Mouse (Mus musculus) MEL (cell line): ENCODE data around the gene Tmc6. TPM values are rescaled to one million over a fixed set of nuclear protein-coding genes. Genes with fewer than 3 reads are reported as not detected.

Experiments
- DNase-seq: peaks from one replicate; pipeline ENCODE4 v3.0.0; 2011; ENCODE audit warnings: low read depth, low spot score
- H3K27ac ChIP-seq: 2 replicates; pipeline ENCODE4 v1.5.1; 2012; ENCODE audit warnings: low read depth, mild to moderate bottlenecking, control low read depth, low read length, moderate library complexity; ENCODE audit not compliant: control insufficient read depth
- H3K27me3 ChIP-seq, 2 experiments: fragments of 150-350 bp in 1 of 2; sonication (generic) in 1 of 2; 2 replicates each; pipeline ENCODE4 v1.6.1; 2012; ENCODE audit warnings: low read length in 2 of 2, mild to moderate bottlenecking in 2 of 2, improper control_type of control experiment in 1 of 2, moderate library complexity in 1 of 2; ENCODE audit not compliant: insufficient read depth in 2 of 2, control insufficient read depth in 1 of 2
- H3K36me3 ChIP-seq, 2 experiments: 2 replicates each; pipeline ENCODE4 v1.6.1; 2012 to 2014; ENCODE audit warnings: low read length in 2 of 2, improper control_type of control experiment in 1 of 2, inconsistent platforms in 1 of 2, mild to moderate bottlenecking in 1 of 2; ENCODE audit not compliant: insufficient read depth in 2 of 2, control insufficient read depth in 1 of 2
- H3K4me1 ChIP-seq, 2 experiments: fragments of 150-350 bp in 1 of 2; sonication (generic) in 1 of 2; 2 replicates each; pipeline ENCODE4 v1.6.1; 2012; ENCODE audit warnings: low read length in 2 of 2, improper control_type of control experiment in 1 of 2, mild to moderate bottlenecking in 1 of 2; ENCODE audit not compliant: insufficient read depth in 2 of 2, control insufficient read depth in 1 of 2
- H3K4me3 ChIP-seq, 2 experiments: fragments of 150-350 bp in 1 of 2; sonication (generic) in 1 of 2; 2 replicates each; pipeline ENCODE4 v1.5.1; 2012; ENCODE audit warnings: low read depth in 2 of 2, low read length in 2 of 2, mild to moderate bottlenecking in 2 of 2, moderate library complexity in 2 of 2, control low read depth in 1 of 2, improper control_type of control experiment in 1 of 2; ENCODE audit not compliant: control insufficient read depth in 1 of 2, insufficient read depth in 1 of 2
- H3K79me2 ChIP-seq: 2 replicates; pipeline ENCODE4 v1.6.1; 2012; ENCODE audit warnings: mild to moderate bottlenecking, low read length, moderate library complexity; ENCODE audit not compliant: control insufficient read depth, poor library complexity, insufficient read depth
- H3K9ac ChIP-seq: 2 replicates; pipeline ENCODE4 v1.6.1; 2012; ENCODE audit warnings: low read depth, mild to moderate bottlenecking, control low read depth, low read length, moderate library complexity; ENCODE audit not compliant: control insufficient read depth, poor library complexity, severe bottlenecking
- H3K9me3 ChIP-seq: fragments of 150-350 bp; sonication (generic); replicated peaks from 2 replicates; pipeline ENCODE4 v1.6.1; 2012; ENCODE audit warnings: mild to moderate bottlenecking, low read length, improper control_type of control experiment, moderate library complexity; ENCODE audit not compliant: insufficient read depth
- BHLHE40 ChIP-seq: IDR thresholded peaks from 2 replicates; pipeline ENCODE4 v1.6.1; 2012; ENCODE audit warnings: low read depth, mild to moderate bottlenecking, inconsistent platforms, low read length, improper control_type of control experiment, borderline replicate concordance
- CHD1 ChIP-seq: IDR thresholded peaks from 2 replicates; pipeline ENCODE4 v1.6.1; 2012; ENCODE audit warnings: low read depth, mild to moderate bottlenecking, inconsistent platforms, low read length, improper control_type of control experiment
- CTCF ChIP-seq, 3 experiments: IDR thresholded peaks in 2 of 3; conservative IDR thresholded peaks in 1 of 3; 2 replicates each; pipeline ENCODE4 v1.5.1; 2011 to 2012; ENCODE audit warnings: low read length in 3 of 3, low read depth in 2 of 3, mild to moderate bottlenecking in 2 of 3, improper control_type of control experiment in 1 of 3, inconsistent platforms in 1 of 3, mixed read lengths in 1 of 3, moderate library complexity in 1 of 3; ENCODE audit not compliant: control insufficient read depth in 1 of 3, insufficient read depth in 1 of 3, poor library complexity in 1 of 3, severe bottlenecking in 1 of 3
- GATA1 ChIP-seq: IDR thresholded peaks from 2 replicates; pipeline ENCODE4 v1.6.1; 2011; ENCODE audit warnings: low read depth, low read length, improper control_type of control experiment
- JUND ChIP-seq: IDR thresholded peaks from 2 replicates; pipeline ENCODE4 v1.6.1; 2011; ENCODE audit warnings: low read depth, mild to moderate bottlenecking, improper control_type of control experiment, low read length
- KAT2A ChIP-seq: conservative IDR thresholded peaks from 2 replicates; pipeline ENCODE4 v1.6.1; 2012; ENCODE audit warnings: low read depth, low read length, improper control_type of control experiment, inconsistent platforms
- MAFK ChIP-seq: IDR thresholded peaks from 2 replicates; pipeline ENCODE4 v1.6.1; 2011; ENCODE audit warnings: low read depth, mild to moderate bottlenecking, low read length, improper control_type of control experiment, borderline replicate concordance
- MAZ ChIP-seq: IDR thresholded peaks from 2 replicates; pipeline ENCODE4 v1.6.1; 2012; ENCODE audit warnings: low read depth, mild to moderate bottlenecking, inconsistent platforms, low read length, improper control_type of control experiment
- MEF2A ChIP-seq: IDR thresholded peaks from 2 replicates; pipeline ENCODE4 v1.6.1; 2014; ENCODE audit warnings: low read depth, mild to moderate bottlenecking, inconsistent platforms, low read length, improper control_type of control experiment; ENCODE audit not compliant: poor library complexity, insufficient replicate concordance, severe bottlenecking; ENCODE audit errors: extremely low read depth
- MXI1 ChIP-seq: IDR thresholded peaks from 2 replicates; pipeline ENCODE4 v1.6.1; 2011; ENCODE audit warnings: mild to moderate bottlenecking, low read depth, low read length, improper control_type of control experiment
- MYB ChIP-seq: IDR thresholded peaks from 2 replicates; pipeline ENCODE4 v1.6.1; 2011; ENCODE audit warnings: mild to moderate bottlenecking, low read depth, low read length, improper control_type of control experiment
- MYC ChIP-seq: IDR thresholded peaks from 2 replicates; pipeline ENCODE4 v1.6.1; 2011; ENCODE audit warnings: low read depth, mild to moderate bottlenecking, low read length, improper control_type of control experiment, moderate library complexity
- NRF1 ChIP-seq: IDR thresholded peaks from 2 replicates; pipeline ENCODE4 v1.6.1; 2014; ENCODE audit warnings: low read depth, mild to moderate bottlenecking, inconsistent platforms, low read length, improper control_type of control experiment, moderate library complexity; ENCODE audit not compliant: poor library complexity, insufficient read depth, severe bottlenecking
- POLR2A ChIP-seq, 2 experiments: IDR thresholded peaks; 2 replicates each; pipeline ENCODE4 v1.6.1; 2011 to 2012; ENCODE audit warnings: low read length in 2 of 2, mild to moderate bottlenecking in 2 of 2, control low read depth in 1 of 2, improper control_type of control experiment in 1 of 2, low read depth in 1 of 2, moderate library complexity in 1 of 2; ENCODE audit not compliant: control insufficient read depth in 1 of 2, insufficient read depth in 1 of 2, poor library complexity in 1 of 2
- POLR2AphosphoS5 ChIP-seq: IDR thresholded peaks from 2 replicates; pipeline ENCODE4 v1.6.1; 2012; ENCODE audit warnings: low read depth, borderline replicate concordance, mild to moderate bottlenecking, inconsistent platforms, low read length, moderate library complexity, mixed read lengths
- RAD21 ChIP-seq: IDR thresholded peaks from 2 replicates; pipeline ENCODE4 v1.6.1; 2011; ENCODE audit warnings: mild to moderate bottlenecking, low read depth, low read length, improper control_type of control experiment
- RCOR1 ChIP-seq: IDR thresholded peaks from 2 replicates; pipeline ENCODE4 v1.6.1; 2012; ENCODE audit warnings: low read depth, mild to moderate bottlenecking, inconsistent platforms, low read length, improper control_type of control experiment
- SIN3A ChIP-seq: IDR thresholded peaks from 2 replicates; pipeline ENCODE4 v1.6.1; 2012; ENCODE audit warnings: low read length, improper control_type of control experiment, inconsistent platforms
- SMC3 ChIP-seq: IDR thresholded peaks from 2 replicates; pipeline ENCODE4 v1.6.1; 2011; ENCODE audit warnings: low read depth, low read length, improper control_type of control experiment
- TAL1 ChIP-seq: IDR thresholded peaks from 2 replicates; pipeline ENCODE4 v1.6.1; 2012; ENCODE audit warnings: mild to moderate bottlenecking, inconsistent platforms, low read length, moderate library complexity, mixed read lengths
- TBP ChIP-seq: IDR thresholded peaks from 2 replicates; pipeline ENCODE4 v1.8.0; 2011; ENCODE audit warnings: low read depth, low read length, improper control_type of control experiment
- TCF12 ChIP-seq: IDR thresholded peaks from 2 replicates; pipeline ENCODE4 v1.6.1; 2014; ENCODE audit warnings: low read depth, mild to moderate bottlenecking, inconsistent platforms, low read length, improper control_type of control experiment, moderate library complexity
- UBTF ChIP-seq: IDR thresholded peaks from 2 replicates; pipeline ENCODE4 v1.6.1; 2012; ENCODE audit warnings: low read depth, mild to moderate bottlenecking, inconsistent platforms, low read length, improper control_type of control experiment, moderate library complexity, borderline replicate concordance; ENCODE audit not compliant: insufficient read depth
- USF1 ChIP-seq: IDR thresholded peaks from 2 replicates; pipeline ENCODE4 v1.6.1; 2014; ENCODE audit warnings: low read depth, mild to moderate bottlenecking, inconsistent platforms, low read length, improper control_type of control experiment, moderate library complexity
- ZC3H11A ChIP-seq: IDR thresholded peaks from 2 replicates; pipeline ENCODE4 v1.6.1; 2012; ENCODE audit warnings: low read depth, mild to moderate bottlenecking, inconsistent platforms, low read length, improper control_type of control experiment
- ZNF384 ChIP-seq: IDR thresholded peaks from 2 replicates; pipeline ENCODE4 v1.6.1; 2012; ENCODE audit warnings: low read depth, mild to moderate bottlenecking, inconsistent platforms, low read length, improper control_type of control experiment
- polyA plus RNA-seq, 2 experiments: library from polyadenylated mRNA; stranded (reverse) in 1 of 2; unstranded in 1 of 2; fragments of >175 nt in 1 of 2; fragments of >200 nt in 1 of 2; gene quantifications; 2 replicates each; pipeline versions ENCODE4 v1.2.1 to v1.2.4; 2012; ENCODE audit warnings: low replicate concordance in 2 of 2, low read depth in 1 of 2; ENCODE audit not compliant: insufficient read length in 2 of 2, insufficient read depth in 1 of 2, missing spikeins in 1 of 2
- total RNA-seq: library from RNA; depleted of rRNA; stranded (reverse); fragments of 300-350 nt; gene quantifications from 2 replicates; pipeline ENCODE4 v1.2.3, GENCODE M21; 2012

Tmc6 gene
- total and polyA plus RNA-seq, 3 experiments = 48.8 to 61.2 TPM; not detected in 1

DNA sequence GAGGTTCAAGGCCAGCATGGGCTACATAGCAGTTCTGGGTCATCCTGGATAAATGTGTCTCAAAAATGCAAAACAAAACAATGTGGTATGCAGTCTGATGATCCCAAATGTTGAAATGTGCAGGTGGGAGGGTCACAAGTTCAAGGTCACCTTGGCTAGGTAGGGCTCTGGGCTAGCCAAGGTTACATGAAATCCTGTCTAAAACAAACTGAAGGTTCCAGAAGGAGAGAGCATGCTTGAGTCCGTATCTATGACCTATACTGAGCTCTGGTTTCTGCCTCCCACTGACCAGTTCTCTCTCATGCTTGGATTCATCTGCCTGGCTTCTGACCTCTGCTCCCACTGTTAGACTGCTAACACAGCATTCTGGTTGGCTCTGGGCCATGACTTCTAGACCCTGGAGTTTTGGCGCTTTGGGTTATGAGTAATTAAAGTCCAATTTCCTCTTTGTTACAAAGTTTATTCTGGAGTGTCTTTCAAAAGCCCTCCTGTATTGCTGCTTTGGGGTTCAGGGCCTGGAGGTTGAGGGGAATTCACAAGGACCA is 47.7 kb upstream of the Tmc6 start:
- peaks cover 9% of the 10 kb centered on the region for H3K79me2 ChIP-seq
- H3K9me3 ChIP-seq = no peaks in the 10 kb centered on the region
- H3K36me3 ChIP-seq = peaks cover 0 to 34% of the 10 kb centered on the region in 2 experiments; a peak in 2 of 4 replicates
- no peaks in the 10 kb centered on the region for H3K27me3 ChIP-seq
- peaks cover 19 to 59% of the 10 kb centered on the region in 2 experiments for H3K4me1 ChIP-seq
- peak overlapping the region; percentile 52 for H3K27ac ChIP-seq
- H3K4me3 ChIP-seq = no peak overlapping the region
- DNase-seq = peak; percentile 56
- TF ChIP-seq MEF2A = no peak
- no peak for TF ChIP-seq CHD1
- no peak for TF ChIP-seq TAL1
- TF ChIP-seq MYB = no peak
- TF ChIP-seq UBTF = no peak
- TF ChIP-seq SMC3 = no peak
- no peak for TF ChIP-seq RCOR1
- TF ChIP-seq USF1 = no peak
- TF ChIP-seq JUND = no peak
- no peak for TF ChIP-seq GATA1
- TF ChIP-seq ZC3H11A = no peak
- H3K9ac ChIP-seq = no peak overlapping the region

GRCm38 (mm10) chr11:117828888-117829604 is 47.0 kb upstream of the Tmc6 start:
- H3K27ac ChIP-seq = peak overlapping the region; percentile 52
- peaks cover 15% of the 10 kb centered on the region for H3K79me2 ChIP-seq
- H3K9me3 ChIP-seq = no peaks in the 10 kb centered on the region
- DNase-seq = peak; percentile 90
- H3K9ac ChIP-seq = peak overlapping the region; percentile 38; the same call in 1 of the 2 replicates
- no peaks in the 10 kb centered on the region for H3K27me3 ChIP-seq
- peaks cover 0 to 37% of the 10 kb centered on the region in 2 experiments; a peak in 2 of 4 replicates for H3K36me3 ChIP-seq
- H3K4me3 ChIP-seq = peak overlapping the region; percentile 24 to 27; a peak in 2 of 4 replicates
- H3K4me1 ChIP-seq = peaks cover 23 to 64% of the 10 kb centered on the region in 2 experiments
- TF ChIP-seq ZC3H11A (peak; percentile 29; the same call in 1 of the 2 replicates), CTCF (IDR thresholded peaks at IDR 0.05 in 2 of 3, conservative IDR thresholded peaks at IDR 0.05 in 1 of 3; ENCODE audit: control insufficient read depth in 1 of 3, insufficient read depth in 1 of 3, low read depth in 2 of 3, low read length in 3 of 3, poor library complexity in 1 of 3, severe bottlenecking in 1 of 3) (0 out of 6 replicates have a peak, but pooled peaks of 1 of the 3 experiments have one; percentile 5), MYC (no peak; the same call in 1 of the 2 replicates), JUND (0 out of 2 replicates have a peak, but pooled peaks have one; percentile 26), POLR2A (IDR thresholded peaks at IDR 0.05; ENCODE audit: control insufficient read depth in 1 of 2, insufficient read depth in 1 of 2, low read depth in 1 of 2, low read length in 2 of 2, poor library complexity in 1 of 2) (no peak), BHLHE40 (peak; percentile 93), TBP (no peak), MEF2A (peak; percentile 36; the same call in 1 of the 2 replicates), CHD1 (no peak), MAZ (no peak; the same call in 1 of the 2 replicates), SMC3 (0 out of 2 replicates have a peak, but pooled peaks have one; percentile 12), MXI1 (peak; percentile 69), MYB (no peak), SIN3A (peak; percentile 59), ZNF384 (no peak), RCOR1 (peak; percentile 90), GATA1 (peak; percentile 83), KAT2A (no peak), RAD21 (no peak), UBTF (no peak), TCF12 (peak; percentile 86), POLR2AphosphoS5 (no peak), USF1 (peak; percentile 54), MAFK (no peak), NRF1 (0 out of 2 replicates have a peak, but pooled peaks have one; percentile 19)
